Mouse (Mus musculus) urinary bladder, adult 18-20 months (tissue): ENCODE results near the gene Derl3.
"Not testable (repeated sequence)": the region's sequence is repeated elsewhere in the genome, so short reads cannot be mapped to it uniquely, and the experiment has no call there.

Experiments
- DNase-seq, 2 experiments: peaks; one replicate each; pipeline ENCODE4 v3.0.0; 2022; ENCODE audit warnings: low spot score in 2 of 2, mixed read lengths in 2 of 2

Derl3 gene

DNA sequence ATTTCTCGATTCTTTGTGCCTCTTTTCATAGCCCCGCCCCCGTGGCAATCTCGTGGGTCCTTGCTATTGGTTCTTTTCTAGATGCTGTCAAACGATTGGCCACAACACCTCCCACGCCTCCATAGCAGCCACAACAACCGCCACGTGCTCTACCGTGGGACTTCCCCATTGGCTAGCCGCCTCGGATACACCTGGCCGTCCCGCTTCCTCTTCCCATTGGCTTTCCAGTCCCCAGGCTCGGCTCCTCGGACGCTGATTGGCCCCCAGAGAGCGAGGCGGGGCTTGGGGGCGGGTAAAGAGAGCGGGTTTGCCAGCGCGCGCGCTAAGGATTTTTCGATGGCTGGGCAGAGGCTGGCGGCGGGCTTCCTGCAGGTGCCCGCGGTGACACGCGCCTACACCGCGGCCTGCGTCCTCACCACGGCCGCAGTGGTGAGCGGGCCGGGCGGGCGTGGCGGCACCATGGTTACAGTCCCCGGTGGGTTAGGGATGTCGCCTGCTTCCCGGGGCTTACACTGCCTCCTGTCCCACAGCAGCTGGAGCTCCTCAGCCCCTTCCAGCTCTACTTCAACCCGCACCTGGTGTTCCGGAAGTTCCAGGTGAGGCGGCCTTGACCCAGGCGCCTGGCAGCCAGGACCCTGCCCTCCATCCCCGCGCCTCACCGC lies at the start of gene Derl3:
TSS of gene Derl3 (plus strand) at position 325 of the 662 bp plus-strand sequence.
- DNase-seq = peak; percentile 90

DNA sequence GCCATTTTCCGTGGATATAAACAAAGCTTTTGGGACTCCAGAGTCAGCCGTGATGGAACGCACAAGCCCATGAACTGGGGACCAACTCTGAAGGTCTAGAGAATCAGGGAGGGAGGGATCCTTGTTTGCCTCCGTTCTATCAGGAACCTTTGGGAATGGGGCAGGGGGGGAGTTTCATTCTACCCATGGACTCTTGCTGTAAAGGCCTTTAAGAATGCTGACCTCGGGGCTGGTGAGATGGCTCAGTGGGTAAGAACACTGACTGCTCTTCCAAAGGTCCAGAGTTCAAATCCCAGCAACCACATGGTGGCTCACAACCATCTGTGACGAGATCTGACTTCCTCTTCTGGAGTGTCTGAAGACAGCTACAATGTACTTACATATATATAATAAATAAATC lies 49.3 kb upstream of the Derl3 start:
- not testable (repeated sequence) for DNase-seq

DNA sequence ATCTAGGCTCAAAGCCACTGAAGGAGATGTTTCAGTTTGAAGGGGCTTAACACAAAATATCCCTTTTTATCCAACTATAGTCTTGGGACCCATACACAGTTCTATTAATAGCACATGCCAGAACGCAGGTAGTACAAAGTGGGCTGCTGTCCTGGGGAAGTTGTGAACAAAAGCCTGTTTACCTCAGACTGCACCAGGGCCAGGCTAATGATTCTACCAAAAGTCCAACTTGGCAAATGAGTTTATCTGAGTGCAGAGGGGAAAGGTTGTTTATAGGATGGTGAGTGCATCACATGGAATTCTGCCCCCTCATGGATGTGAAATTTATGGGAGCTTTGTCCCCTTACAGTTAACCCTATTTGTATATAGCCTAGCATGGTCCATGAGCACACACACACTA lies 48.4 kb upstream of the Derl3 start:
- no peak for DNase-seq

GRCm38 (mm10) chr10:75845306-75845930 lies 47.8 kb upstream of the Derl3 start:
- DNase-seq = no peak

DNA sequence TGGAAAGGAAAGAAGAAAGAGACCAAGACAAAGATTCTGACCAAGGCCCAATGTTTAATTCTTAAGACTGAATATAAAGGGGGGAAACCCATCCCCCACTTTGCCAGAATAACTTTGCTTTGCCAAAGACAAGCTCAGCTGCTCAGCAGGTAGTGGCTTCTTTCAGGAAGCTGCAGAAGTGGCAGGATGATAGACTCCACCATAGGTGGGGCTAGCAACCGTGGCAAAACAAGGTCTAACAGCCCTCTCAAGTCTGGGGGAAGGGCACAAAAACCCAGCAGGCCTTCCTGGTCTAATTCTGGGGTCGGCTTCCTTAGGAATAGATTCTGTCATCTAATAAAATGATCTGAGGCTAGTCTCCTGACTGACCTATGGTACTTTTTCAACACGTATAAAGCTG lies 44.8 kb upstream of the Derl3 start:
- no peak for DNase-seq

GRCm38 (mm10) chr10:75851076-75851475 lies 42.1 kb upstream of the Derl3 start:
- no peak for DNase-seq

DNA sequence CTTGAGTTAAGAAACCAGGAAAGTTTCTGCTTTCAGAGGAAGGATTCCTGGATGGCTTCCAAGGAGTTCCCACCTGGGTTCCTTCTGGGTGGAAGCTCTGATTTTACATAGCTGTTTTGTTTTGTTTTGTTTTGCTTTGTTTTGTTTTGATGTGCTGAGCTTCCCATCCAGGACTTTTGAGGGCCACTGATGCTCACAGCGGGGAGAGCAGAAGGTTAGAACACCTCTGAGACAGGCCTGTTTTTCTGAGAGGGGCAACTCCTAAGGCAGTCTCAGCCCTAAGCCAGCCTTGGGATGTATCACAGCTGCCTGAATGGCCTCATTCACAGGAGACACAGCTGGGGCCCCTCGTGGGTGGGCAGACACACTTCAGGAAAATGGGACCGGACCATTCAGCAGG lies 41.5 kb upstream of the Derl3 start:
- no peak for DNase-seq

- no peak for DNase-seq
These were observed 40.6 kb upstream of the Derl3 start for GRCm38 (mm10) chr10:75852539-75853125.

GRCm38 (mm10) chr10:75853452-75853851 lies 39.8 kb upstream of the Derl3 start:
- peak; percentile 59 to 65 for DNase-seq

GRCm38 (mm10) chr10:75854096-75854495 lies 39.1 kb upstream of the Derl3 start:
- no peak for DNase-seq

DNA sequence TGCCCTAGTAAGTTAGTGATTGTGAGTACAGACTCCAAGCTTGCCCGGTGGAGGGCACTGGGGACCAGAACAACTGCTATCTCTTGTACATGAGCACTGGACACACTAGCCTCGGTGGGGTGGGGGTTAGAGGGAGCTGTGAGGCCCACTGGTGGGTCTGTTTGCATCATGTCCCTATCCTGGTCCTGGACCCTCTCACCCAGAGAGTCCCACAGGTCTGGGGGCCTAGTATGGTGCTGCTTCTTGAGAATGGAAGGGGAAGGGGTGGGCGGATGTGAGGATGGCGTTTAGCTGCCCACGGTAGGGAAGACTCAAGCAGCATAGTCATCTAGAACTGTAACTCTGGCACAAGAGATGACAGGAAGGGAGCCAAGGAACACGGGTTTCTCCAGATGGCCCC lies 38.4 kb upstream of the Derl3 start:
- no peak for DNase-seq

DNA sequence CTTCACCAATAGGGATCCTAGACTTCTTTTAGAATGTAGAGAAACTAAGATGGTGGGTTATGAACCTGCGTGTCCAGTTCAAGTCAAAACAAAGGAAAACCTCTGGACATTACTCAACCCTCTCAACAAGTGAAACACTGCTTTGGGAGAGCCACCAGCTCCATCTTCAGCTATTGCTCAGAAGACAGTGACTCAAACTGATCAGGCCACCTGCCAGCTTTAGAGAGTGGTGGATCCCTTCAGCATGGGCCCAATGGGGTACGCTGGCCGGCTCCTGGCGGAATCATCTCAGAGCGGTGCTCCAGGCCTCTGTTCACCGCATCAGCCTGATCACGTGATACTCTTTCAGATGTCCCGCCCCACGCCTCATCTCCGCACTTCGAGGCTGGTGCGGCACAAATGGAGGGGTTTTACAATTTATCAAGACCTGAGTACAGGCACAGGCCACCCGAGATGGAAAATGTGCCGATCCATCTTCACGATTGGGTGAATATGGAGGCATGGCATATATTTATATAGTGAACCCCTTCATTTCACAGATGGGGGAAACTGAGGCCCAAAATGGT lies 37.7 kb upstream of the Derl3 start:
- DNase-seq = no peak

- DNase-seq = no peak
These were observed 36.9 kb upstream of the Derl3 start for GRCm38 (mm10) chr10:75856155-75856907.

- no peak for DNase-seq
These were observed 36.2 kb upstream of the Derl3 start for GRCm38 (mm10) chr10:75856976-75857375.

GRCm38 (mm10) chr10:75857598-75857997 lies 35.6 kb upstream of the Derl3 start:
- DNase-seq = no peak

DNA sequence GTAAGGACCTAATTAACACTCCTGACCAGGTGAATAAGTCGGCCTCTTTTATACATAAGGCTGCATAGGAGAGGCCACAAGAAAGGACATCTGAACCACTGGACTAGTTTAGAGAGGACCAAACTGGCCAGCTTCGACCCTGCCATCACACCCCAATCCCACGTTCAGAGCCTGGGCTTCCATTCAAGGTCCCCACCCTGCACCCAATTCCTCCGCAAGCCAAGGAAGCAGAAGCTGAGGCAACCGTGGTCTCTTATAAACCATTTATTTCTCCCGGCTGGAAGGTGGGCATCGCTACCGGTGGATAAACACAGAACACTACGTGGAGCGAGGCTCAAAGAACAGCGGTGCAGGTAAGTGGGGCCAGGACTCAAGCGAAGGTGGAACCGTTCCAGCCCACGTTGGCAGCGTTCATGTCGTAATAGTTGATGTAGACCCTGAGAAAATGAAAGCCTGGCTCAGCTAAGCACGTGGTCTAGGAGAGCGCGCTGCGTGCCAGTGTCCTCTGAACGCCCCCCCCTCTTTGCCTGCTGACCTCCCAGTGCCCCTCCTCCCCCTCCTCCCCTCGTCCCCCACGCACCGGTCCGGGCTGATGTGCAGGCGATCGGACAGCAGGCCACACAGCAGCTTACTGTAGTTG lies 34.0 kb upstream of the Derl3 start:
- DNase-seq = no peak

DNA sequence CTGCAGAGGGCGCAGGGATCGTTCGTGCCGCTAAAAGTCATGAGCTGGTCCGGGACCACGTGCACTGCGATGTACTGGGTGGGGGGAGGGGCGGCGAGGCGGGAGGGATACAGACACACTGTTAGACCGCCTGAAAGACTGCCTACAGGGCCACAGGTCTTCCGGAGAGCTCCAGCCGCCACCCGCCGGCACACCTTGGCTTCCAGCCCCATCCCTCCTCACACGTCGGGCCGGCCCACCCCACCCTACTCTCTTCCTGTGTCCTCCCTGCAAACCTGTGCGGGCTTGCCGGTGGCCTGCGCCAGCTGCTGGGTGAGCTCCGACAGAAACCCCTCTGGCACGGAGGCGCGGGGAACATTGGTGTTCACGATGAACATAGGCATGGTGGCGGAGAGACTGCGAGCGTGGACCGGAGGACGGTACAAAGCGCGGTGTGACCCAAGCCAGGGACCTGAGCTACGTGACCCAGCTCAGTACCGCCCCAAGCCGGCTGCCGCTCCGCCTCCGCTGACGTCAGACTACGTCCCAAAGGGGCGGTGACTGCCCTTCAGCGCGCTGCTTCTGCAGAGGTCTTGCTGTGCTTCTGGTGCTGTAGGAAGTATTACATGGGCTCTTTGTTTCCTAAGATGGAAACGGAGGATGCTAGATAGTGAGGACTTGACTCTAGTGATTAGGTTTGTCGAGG lies 33.3 kb upstream of the Derl3 start, which contains the start of gene Mif:
TSS of gene Mif (minus strand) at position 455 of the 685 bp plus-strand sequence.
- DNase-seq = peak; percentile 78 to 85

DNA sequence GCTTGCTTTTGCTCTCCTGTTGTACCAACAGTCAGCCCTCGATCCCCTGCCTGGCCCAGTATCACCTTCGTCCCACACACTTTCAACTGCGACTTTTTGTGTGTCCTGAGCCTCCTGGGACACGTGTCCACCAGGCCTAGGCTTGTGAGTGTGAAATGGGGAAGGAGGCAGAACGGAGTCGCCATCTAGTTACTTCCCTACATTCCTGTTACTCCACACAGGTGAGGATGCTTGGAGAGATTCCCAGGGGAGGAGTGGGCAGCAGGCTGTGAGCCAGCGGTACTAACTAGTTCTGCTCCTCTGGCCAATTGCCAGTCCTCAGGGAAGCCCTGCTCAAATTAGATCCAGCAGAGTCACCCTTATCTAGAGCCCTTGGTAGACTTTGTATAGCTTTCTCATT lies 32.5 kb upstream of the Derl3 start:
- DNase-seq = no peak

DNA sequence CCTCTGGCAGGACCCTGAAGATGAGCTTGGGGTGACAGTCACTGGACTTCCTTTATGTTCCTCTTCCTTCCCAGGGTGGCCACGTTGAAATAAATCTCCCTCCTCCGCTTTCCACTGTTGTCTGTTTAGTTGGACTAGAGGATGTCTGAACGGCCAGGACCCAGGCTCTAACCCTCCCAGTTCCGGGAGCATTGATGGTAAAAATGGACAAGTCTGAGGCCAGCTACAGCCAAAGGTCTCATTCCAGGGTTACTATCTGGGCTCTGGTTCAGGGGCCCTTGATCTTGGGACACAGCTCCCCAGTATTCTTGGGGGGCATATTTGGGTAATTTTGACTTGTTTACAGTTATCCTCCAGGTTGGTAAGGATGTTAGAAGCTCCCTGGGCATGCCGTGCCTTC lies 31.6 kb upstream of the Derl3 start:
- no peak for DNase-seq

DNA sequence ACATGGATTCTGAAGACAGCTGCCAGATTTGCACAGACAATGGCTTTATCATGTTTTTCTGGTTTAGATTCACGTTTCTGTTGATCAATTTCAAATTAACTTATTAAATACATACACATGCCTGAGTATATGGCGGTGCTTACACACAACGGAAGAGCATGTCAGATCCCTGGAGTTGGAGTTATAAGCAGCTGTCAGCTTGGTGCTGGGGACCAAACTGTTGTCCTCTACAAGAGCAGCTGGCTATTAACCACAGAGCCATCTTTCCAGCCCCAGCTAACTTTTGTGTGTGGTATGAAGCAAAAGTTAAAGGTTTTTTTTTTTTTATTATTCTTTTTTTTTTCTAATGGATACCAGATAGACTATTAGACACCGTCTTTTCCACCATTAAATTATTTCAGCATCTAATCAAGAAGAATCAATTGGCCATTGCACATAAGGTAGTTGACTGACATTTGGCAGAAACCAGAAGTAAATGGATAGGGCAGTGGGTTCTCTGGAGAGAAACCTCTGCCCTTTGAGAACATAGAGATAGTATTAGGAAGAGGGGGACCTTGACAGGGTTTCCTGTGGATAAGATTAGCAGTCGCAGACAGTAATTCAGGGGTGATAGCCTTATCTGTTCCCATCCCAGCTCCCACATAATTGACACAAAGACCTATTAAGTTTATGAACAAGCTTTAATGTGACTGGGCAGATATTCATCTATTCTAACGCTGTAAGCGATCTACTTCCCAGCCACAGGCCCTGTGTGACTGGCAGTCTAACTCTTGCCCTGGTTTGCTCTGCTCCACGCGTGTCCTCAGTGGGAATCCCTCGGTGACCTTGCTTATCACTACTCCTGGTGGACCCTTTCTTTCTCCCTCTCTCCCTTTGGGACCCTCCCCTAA lies 20.9 kb upstream of the Derl3 start:
- DNase-seq = peak in 1 of 2 experiments; percentile 25
